Mouse (Mus musculus) spleen, adult 2 months (tissue): ENCODE measurements around the gene Cks2.

Experiments used
- CTCF ChIP-seq: fragments of 200-500 bp; IDR thresholded peaks from 2 replicates; pipeline ENCODE4 v1.5.1; 2011; ENCODE audit warnings: mild to moderate bottlenecking, inconsistent platforms; ENCODE audit not compliant: insufficient read depth, insufficient read length, insufficient replicate concordance; ENCODE audit errors: extremely low read depth
- POLR2A ChIP-seq: fragments of 200-500 bp; IDR thresholded peaks from 2 replicates; pipeline ENCODE4 v1.6.1; 2011; ENCODE audit warnings: low read depth, low read length, inconsistent platforms

DNA sequence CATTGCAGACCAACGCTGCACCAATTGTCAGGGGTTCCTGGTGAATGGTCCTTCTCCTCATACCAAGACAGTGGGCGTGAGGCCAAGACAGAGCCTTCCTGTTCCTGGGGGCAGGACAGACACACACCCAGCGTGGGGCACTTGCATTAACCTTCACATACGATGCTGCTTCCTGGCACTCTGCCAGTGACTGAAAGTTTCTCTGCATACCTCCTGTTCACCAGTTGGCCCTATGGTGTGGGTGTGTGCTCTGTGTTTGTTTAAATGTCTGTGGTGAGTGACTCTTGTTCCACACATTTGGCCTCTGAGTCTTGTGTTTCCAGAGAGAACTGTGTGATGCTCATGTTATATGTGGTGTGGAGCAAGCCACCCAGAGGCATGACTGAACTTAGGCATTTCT, 31.6 kb downstream of the Cks2 start:
- TF ChIP-seq POLR2A (no peak), CTCF (no peak)
